Mouse (Mus musculus): ENCODE results near the gene Mettl7a1. TPM values are rescaled to one million over a fixed set of nuclear protein-coding genes. Genes with fewer than 3 reads are reported as not detected.
"Not testable (repeated sequence)": the region's sequence is repeated elsewhere in the genome, so short reads cannot be mapped to it uniquely, and the experiment has no call there.

Gene Mettl7a1
- total RNA-seq, 2 experiments from 2014 or later, result 54.1 to 127 TPM

DNA sequence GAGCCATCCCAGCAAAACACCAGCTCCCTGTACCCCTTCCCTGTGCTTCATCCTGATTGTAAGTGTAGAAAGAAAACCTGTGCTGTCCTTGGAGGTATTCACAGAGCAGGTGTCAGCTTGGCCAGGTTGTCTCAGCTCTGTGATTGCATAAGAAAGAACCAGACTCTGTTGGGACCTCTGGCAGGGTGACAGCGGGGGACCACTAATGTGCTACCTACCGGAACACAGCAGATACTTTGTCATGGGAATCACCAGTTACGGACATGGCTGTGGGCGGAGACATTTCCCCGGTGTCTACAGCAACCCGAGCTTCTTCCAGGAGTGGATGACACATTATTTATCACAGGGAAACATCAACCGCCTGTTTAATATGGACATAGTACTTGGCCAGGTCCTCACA is 11.6 kb upstream of the Mettl7a1 start:
- no peak for ATAC-seq (replicated peaks; ENCODE audit: low FRiP score, poor library complexity, severe bottlenecking)

DNA sequence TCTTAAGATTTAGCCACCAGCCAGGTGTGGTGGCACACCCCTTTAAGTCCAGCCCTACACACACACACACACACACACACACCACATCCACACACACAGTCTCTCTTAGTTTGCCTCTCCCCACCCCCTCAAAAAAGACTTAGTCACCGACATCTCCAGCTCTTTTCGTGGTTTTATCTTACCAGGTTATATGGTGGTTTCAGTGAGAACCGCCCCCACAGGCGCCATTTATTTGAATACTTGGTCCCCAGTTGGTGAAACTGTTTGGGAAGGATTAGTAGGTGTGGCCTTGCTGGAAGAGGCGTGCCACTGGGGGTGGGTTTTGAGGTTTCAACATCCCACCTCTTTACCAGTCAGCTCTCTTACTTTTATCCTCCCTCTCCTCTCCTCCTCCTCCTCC is 6.1 kb upstream of the Mettl7a1 start:
- no peak for ATAC-seq (replicated peaks; ENCODE audit: low FRiP score, poor library complexity, severe bottlenecking)

DNA sequence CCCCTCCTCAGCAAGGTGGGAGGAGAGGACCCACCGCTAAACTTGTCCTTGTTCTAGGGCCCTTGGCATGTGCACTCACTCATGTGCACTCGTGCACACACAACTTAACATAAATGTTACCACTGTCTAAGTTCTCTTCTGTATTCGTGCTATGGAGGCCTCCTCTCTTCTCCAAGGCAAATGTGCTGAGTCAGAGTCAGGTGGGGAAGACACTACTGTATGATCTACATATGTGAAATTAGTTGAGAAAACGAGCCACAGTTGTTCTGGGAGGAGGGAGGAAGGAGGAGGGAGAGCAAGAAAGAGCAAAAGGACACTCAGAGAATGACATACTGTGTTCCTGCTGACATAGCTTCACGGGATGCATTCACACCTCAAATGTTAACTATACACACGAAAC is 3.4 kb upstream of the Mettl7a1 start:
- ATAC-seq (replicated peaks; ENCODE audit: low FRiP score, poor library complexity, severe bottlenecking), result no peak

GRCm38 (mm10) chr15:100301556-100301955 is 2.4 kb upstream of the Mettl7a1 start:
- ATAC-seq (replicated peaks; ENCODE audit: low FRiP score, poor library complexity, severe bottlenecking), result no peak

GRCm38 (mm10) chr15:100303428-100304018 is 417 bp upstream of the Mettl7a1 start:
- ATAC-seq (replicated peaks; ENCODE audit: low FRiP score, poor library complexity, severe bottlenecking), result no peak

DNA sequence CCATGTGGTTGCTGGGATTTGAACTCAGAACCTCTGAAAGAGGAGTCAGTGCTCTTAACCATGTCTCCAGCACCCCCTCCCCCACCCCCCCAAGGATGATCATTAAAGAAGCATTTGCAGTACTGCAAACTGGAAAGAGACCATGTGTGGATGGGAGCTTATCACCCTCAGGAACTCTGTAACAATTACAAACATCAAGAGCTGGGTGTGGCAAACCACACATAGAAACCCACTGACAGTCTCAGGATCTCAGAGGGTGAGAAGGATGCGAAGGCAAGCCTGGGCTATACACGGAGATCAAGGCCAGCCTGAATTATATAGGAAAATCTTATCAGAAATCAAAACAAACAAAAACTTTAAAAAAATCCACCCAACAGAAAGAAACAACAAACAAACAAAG is 2.3 kb downstream of the Mettl7a1 start:
- no peak for ATAC-seq (replicated peaks; ENCODE audit: low FRiP score, poor library complexity, severe bottlenecking)

GRCm38 (mm10) chr15:100307438-100308096 is 3.6 kb downstream of the Mettl7a1 start:
- peak; percentile 37; the same call in 1 of the 2 replicates for ATAC-seq (replicated peaks; ENCODE audit: low FRiP score, poor library complexity, severe bottlenecking)

- no peak for ATAC-seq (replicated peaks; ENCODE audit: low FRiP score, poor library complexity, severe bottlenecking)
Measured at GRCm38 (mm10) chr15:100312346-100312745, 8.4 kb downstream of the Mettl7a1 start.

DNA sequence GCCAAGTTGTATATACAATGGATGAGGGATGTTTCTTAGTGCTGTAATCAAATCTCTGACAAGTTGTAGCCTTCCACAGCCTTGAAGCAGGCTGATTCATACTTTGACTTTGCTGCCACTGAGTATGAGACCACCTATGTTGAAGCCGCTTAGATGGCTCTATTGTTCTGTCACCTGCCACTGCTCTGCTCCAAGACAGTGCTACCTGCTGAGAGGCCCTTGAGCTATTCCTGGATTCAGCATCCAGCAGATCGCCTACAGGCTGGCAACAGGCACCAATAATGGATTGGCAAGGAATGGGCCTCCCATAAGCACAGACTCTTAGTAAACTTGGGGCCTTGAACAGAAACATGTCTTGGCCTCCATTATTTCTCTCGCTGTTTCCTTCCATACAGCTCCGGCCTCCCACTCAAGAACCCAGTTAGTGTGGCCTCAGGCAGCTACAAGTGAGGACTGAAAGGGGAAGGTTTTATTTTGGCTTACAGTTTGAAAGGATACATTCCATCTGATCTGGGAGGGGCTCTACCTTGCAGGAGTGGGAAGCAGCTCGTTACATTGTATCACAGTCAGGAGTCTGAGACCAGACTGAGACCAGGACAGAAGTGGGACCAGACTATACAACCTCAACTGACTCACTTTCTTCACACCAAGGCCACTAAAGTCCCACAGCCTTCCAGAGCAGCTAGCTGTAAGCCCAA is 10.7 kb downstream of the Mettl7a1 start:
- no peak for ATAC-seq (replicated peaks; ENCODE audit: low FRiP score, poor library complexity, severe bottlenecking)

GRCm38 (mm10) chr15:100318014-100318671 is 14.2 kb downstream of the Mettl7a1 start:
- not testable (repeated sequence) for ATAC-seq (replicated peaks; ENCODE audit: low FRiP score, poor library complexity, severe bottlenecking)

- no peak for ATAC-seq (replicated peaks; ENCODE audit: low FRiP score, poor library complexity, severe bottlenecking)
Measured at GRCm38 (mm10) chr15:100319884-100320283, 15.9 kb downstream of the Mettl7a1 start.

DNA sequence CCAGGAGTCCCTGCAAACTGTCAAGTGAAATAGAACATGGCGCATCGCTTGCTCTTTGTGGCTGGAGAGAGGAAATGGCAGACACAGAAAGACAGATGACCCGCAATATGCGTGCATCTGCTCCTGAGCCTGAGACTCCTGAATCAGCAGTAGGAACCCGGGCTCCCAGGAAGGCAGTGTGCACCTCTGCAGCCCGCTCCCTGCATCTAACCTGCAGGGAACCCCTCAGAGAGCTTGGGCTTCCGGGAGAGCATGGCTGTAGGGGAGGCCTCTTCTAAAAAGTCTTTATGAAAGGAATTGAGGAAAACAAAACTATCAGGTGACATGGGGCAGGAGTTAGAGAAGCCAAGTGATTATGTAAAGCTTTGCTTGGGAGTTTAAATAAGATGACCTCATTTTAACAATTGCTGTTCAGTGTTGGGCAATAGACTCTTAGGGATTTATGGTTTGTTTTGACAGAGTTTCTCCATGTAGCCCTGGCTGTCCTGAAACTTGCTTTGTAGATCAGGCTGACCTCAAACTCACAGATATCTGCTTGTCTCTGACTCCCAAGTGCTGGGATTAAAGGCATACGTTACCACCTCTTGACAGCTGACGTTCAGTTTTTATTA is 16.5 kb downstream of the Mettl7a1 start:
- ATAC-seq (replicated peaks; ENCODE audit: low FRiP score, poor library complexity, severe bottlenecking), result no peak

GRCm38 (mm10) chr15:100321134-100321533 is 17.2 kb downstream of the Mettl7a1 start:
- ATAC-seq (replicated peaks; ENCODE audit: low FRiP score, poor library complexity, severe bottlenecking), result no peak

DNA sequence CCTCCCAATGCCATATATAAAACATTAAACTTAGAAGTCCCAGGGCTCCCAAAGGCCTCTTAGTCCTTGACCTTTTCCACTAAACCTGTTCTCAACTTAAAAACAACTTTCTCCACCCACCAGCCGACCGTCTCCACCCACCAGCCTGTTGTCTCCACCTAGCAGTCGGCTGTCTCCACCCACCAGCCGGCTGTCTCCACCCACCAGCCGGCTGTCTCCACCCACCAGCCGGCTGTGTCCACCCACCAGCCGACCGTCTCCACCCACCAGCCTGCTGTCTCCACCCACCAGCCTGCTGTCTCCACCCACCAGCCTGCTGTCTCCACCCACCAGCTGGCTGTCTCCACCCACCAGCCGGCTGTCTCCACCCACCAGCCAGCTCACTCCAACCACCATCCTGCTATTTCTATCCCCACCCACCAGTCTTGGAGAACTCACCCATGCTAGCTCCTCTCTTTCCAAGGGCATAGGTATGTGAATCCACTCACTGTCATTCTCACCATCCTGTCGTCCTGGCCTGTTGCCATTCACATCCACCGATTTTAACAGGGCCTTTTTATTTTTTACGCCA is 20.2 kb downstream of the Mettl7a1 start:
- ATAC-seq (replicated peaks; ENCODE audit: low FRiP score, poor library complexity, severe bottlenecking), result peak; percentile 96

- ATAC-seq (replicated peaks; ENCODE audit: low FRiP score, poor library complexity, severe bottlenecking), result no peak
Measured at GRCm38 (mm10) chr15:100325235-100325634, 21.3 kb downstream of the Mettl7a1 start.

DNA sequence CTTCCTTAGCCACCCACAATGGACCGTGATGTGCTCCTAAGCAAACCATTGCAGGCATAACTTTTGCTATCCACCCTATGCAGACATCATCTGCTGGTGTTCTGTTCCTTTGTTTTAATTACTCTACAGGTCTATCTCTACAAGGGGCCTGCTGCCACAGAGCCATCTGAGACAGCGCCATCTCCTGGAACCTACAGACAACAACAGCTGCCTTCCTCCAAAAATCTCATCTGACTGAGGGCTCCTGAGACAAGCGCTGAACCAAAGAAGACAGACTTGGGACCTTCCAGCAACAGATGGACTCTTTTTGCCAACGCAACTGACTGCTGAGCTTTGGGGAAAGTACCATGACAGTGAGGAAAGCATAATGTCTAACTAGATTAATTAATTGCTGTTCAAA is 24.1 kb downstream of the Mettl7a1 start:
- not testable (repeated sequence) for ATAC-seq (replicated peaks; ENCODE audit: low FRiP score, poor library complexity, severe bottlenecking)

DNA sequence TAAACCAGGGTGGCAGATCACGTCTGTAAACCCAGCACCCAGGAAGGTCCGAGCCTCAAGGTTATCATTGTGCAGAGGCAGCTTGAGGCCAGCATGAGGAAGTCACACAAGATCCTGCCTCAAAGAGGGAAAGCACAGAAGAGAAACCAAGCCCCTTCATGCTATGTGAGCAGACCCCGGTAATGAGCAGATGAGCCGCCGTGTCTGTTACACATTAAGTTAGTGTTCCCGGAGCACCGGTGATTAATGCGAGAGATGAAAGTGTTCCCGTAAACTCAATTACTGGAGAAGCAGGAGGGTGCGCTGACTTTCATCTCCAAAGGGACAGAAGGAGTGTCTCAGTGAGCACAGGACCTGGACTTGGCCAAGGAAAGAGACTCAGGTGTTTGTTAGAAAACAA is 25.4 kb downstream of the Mettl7a1 start:
- not testable (repeated sequence) for ATAC-seq (replicated peaks; ENCODE audit: low FRiP score, poor library complexity, severe bottlenecking)

DNA sequence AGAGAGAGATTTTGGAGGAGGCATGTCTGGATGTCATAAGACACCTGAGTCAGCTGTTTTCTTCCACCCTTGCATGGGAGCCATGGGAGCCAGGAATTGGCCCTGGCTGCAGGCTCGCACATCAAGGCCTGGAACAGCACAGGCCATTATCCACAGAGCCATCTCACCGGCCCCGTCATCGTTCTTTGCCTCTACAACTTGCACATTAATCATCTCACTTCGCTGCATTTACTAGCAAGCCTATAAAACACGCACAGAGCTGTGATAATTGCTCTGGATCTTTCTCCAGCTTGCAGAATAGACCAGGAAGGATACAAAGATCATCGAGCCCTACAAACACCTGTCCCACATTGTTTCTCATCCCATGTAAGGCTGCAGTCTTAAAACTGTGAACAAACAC is 26.8 kb downstream of the Mettl7a1 start:
- no peak for ATAC-seq (replicated peaks; ENCODE audit: low FRiP score, poor library complexity, severe bottlenecking)

DNA sequence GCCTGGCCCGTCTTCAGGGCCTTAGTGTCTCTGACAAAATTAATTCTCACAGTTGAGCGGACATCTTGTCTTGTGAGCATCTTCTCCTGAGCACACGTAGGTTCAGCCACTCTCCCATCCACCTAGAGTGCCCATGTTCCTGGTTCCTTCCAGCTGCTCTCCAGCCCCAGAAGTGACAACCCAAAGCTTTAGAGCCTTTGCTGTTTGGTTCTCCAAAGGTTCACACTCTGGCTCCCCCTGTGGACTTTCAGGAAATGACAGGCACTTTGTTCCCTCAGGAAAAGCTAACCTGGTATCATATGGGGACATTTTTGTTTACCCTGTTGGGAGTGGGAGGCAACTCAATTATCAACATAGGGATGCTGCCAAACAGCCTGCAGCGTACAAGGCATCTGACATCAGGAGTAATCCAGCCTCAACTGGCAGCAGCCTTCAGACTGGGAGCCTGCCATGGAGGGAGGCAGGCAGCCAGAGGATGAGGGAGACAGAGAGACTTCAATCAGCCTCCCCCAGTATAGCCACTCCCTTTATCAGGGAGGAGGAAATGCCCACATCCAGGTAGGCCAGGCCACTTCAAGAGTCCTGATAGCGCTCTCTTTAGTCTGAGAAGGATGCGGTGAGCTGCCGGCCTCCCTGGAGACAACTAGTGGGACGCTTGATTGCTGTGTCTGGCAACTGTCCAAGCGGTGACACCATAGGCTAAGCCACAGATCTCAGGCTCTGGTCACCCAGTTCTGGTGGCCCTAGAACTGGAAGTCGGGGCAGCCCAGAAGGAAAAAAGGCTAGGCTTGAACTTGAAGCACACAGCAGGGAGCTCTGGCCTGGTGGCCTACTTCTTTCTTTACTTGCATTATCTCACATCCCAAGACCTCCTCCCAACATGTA is 28.4 kb downstream of the Mettl7a1 start:
- peak; percentile 80 for ATAC-seq (replicated peaks; ENCODE audit: low FRiP score, poor library complexity, severe bottlenecking)
